1 mouse cellular context compared by ENCODE assay signal in the genomic region with DNA sequence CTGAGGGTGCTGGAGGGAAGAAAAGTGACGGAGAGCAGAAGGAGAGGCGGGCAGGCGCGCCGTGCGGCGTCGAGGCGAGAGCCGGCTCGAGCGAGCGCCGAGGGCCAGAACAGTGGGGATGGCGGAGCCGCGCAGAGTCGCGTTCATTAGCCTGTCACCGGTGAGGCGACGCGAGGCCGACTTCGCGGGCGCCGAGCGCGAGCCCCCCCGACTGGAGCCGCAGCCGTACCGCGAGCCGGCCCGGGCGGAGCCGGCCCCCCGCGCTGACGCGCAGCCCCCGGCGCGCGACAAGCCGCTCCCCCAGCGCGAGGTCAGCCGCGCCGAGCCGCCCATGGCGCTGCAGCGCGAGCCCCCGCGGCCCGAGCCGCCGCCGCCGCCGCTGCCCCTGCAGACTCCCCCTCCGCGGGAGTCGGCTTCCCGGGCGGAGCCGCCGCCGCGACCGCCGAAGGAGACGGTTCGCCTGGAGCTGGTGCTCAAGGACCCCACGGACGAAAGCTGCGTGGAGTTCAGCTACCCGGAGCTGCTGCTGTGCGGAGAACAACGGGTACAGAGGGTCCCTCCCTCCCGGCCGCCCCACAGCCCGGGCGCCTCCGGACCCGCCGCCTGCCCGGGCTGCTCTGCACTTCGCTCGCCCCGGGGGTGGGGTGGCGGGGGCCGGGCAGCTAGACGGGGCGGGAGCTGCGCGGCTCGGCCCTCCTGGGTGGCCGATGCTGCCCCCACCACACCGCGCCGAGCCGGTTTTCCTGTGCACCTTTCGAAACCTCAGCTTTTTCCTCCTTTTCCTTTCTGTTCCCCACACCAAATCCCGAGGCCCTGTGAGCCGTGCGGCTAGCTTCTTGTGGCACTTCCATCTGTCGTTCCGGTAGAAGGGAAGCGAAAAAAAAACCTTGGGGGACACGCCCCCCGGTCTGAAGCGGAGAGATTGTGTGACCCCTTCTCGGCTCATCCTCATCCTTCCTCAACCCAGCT.
TF ChIP-seq lines count a peak whose summit lies in the region.

No protein-coding gene starts in this region.

TF ChIP-seq in MEL, 35 proteins besides CTCF, POLR2A, EP300 and RAD21 (continued from another document):
- TF ChIP-seq MAX (IDR thresholded peaks at IDR 0.05; ENCODE audit: low read length) (peak; percentile 47; the same call in 1 of the 2 replicates), SIN3A (IDR thresholded peaks at IDR 0.05; ENCODE audit: low read length) (peak; percentile 88), ZKSCAN1 (IDR thresholded peaks at IDR 0.05; ENCODE audit: low read depth, low read length) (no peak), USF2 (IDR thresholded peaks at IDR 0.05; ENCODE audit: borderline replicate concordance in 1 of 2, insufficient read depth in 1 of 2, low read depth in 1 of 2, low read length in 2 of 2) (no peak), TAL1 (IDR thresholded peaks at IDR 0.05; ENCODE audit: low read length) (peak; percentile 45)
